Mouse (Mus musculus): ENCODE measurements around the gene Gfpt2. TPM values are rescaled to one million over a fixed set of nuclear protein-coding genes. Genes with fewer than 3 reads are reported as not detected.

Gfpt2 gene
- total RNA-seq, 1 experiment: 28.0 TPM

DNA sequence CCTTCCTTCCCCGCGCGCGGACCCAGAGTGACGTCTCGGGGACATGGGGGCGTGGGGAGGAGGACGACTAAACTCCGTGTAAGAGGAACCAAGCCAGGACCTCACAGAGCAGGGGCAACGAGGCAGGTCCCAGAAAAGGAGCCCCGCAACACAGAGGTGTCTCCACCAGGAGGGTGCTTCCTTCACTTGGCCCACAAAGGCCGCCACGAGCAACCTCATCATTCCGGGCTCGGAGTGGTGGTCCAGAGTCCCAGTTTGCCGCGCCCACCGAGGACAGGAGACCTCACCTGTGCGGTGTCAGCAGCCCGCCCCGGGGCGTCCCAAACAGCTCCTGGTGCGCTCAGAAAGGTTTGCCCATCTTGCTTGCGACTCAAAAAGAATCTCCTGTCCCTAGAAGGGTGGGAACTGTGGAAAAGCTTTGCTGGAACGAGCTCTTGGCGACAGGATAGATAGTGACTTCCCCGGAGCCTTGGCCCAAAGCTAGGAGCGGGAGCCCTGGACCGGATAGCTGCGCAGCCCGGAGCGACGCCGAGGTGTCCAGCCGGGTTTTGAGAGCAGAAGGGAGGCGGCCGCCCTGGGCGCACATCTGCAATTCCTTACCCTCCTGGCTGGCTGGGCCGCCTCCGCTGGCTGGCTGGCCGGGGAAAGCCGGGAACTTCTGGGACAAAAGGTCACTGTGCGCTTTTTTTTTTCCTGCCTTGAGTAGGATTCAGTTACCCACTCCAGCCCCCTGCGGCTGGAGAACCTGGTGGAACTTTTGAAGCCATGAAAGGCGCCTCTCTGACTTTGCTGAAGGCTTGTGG is 565 bp downstream of the Gfpt2 start:
- H3K36me3 ChIP-seq (ENCODE audit: control insufficient read depth, insufficient read depth, low read length, poor library complexity, severe bottlenecking): 0 out of 2 replicates have a peak, but pooled peaks cover 3% of the 10 kb centered on the region
- peak overlapping the region; percentile 84 for H3K4me3 ChIP-seq (ENCODE audit: insufficient read depth in 1 of 2, low read depth in 1 of 2, low read length in 2 of 2, poor library complexity in 1 of 2, severe bottlenecking in 1 of 2)
- DNase-seq (ENCODE audit: low read depth, low spot score): no peak
- H3K27ac ChIP-seq (ENCODE audit: insufficient read depth, low read depth, low read length, poor library complexity, severe bottlenecking): no peak overlapping the region
- TF ChIP-seq CHD2 (IDR thresholded peaks at IDR 0.05; ENCODE audit: low read depth, low read length): no peak
- no peak for TF ChIP-seq ZC3H11A (IDR thresholded peaks at IDR 0.05; ENCODE audit: borderline replicate concordance, low read depth, low read length)
- no peak for TF ChIP-seq HCFC1 (IDR thresholded peaks at IDR 0.05; ENCODE audit: borderline replicate concordance, insufficient read depth, low read length)
- TF ChIP-seq MAFK (IDR thresholded peaks at IDR 0.05; ENCODE audit: insufficient read depth, low read depth, low read length): no peak
- TF ChIP-seq ZNF384 (IDR thresholded peaks at IDR 0.05; ENCODE audit: low read depth, low read length): peak; percentile 81
- in situ Hi-C loops (cut with MboI; ENCODE audit: low sequenced_read_pairs in 2 of 2, unreplicated experiment in 2 of 2): no loop called here
- H3K4me1 ChIP-seq (ENCODE audit: control insufficient read depth in 2 of 2, insufficient read depth in 2 of 2, low read length in 2 of 2, poor library complexity in 1 of 2): peaks cover 0 to 13% of the 10 kb centered on the region in 2 experiments; a peak in 2 of 4 replicates
- peak overlapping the region; percentile 85 for H3K9ac ChIP-seq (ENCODE audit: insufficient read depth, low read depth, low read length, poor library complexity, severe bottlenecking)
- H3K9me3 ChIP-seq (ENCODE audit: control insufficient read depth, insufficient read depth, low read depth, low read length): no peaks in the 10 kb centered on the region

DNA sequence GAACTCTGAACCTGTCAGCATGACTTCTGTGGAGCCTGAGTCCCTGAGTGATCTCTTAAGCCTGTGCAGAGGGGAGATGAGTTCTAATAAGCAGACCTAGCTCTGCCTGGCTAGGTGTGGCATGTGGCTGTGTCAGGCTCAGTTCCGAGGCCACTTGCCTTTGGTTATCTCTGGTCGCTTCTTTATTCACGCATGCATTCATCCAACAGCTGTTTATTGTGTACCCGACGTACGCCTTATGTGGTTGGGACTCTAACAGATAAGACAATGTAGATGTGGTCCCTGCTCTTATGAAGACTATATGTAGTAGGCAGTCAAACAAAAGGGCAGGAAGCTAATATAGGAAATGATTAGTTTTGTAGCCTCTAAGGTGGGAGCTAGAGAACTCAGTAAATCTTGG is 5.0 kb downstream of the Gfpt2 start:
- Histone ChIP-seq H3K27ac (ENCODE audit: insufficient read depth, low read depth, low read length, poor library complexity, severe bottlenecking) (no peak overlapping the region), H3K9me3 (ENCODE audit: control insufficient read depth, insufficient read depth, low read depth, low read length) (no peaks in the 10 kb centered on the region), H3K4me1 (ENCODE audit: control insufficient read depth in 2 of 2, insufficient read depth in 2 of 2, low read length in 2 of 2, poor library complexity in 1 of 2) (peaks cover 0 to 10% of the 10 kb centered on the region in 2 experiments; a peak in 1 of 4 replicates), H3K36me3 (ENCODE audit: control insufficient read depth, insufficient read depth, low read length, poor library complexity, severe bottlenecking) (peaks cover 3% of the 10 kb centered on the region; the same call in 1 of the 2 replicates), H3K9ac (ENCODE audit: insufficient read depth, low read depth, low read length, poor library complexity, severe bottlenecking) (no peak overlapping the region), H3K4me3 (ENCODE audit: insufficient read depth in 1 of 2, low read depth in 1 of 2, low read length in 2 of 2, poor library complexity in 1 of 2, severe bottlenecking in 1 of 2) (no peak overlapping the region)
- in situ Hi-C loops (cut with MboI; ENCODE audit: low sequenced_read_pairs in 2 of 2, unreplicated experiment in 2 of 2): no loop called here
- DNase-seq (ENCODE audit: low read depth, low spot score): no peak
- TF ChIP-seq ZNF384 (IDR thresholded peaks at IDR 0.05; ENCODE audit: low read depth, low read length) (no peak), HCFC1 (IDR thresholded peaks at IDR 0.05; ENCODE audit: borderline replicate concordance, insufficient read depth, low read length) (no peak), MAFK (IDR thresholded peaks at IDR 0.05; ENCODE audit: insufficient read depth, low read depth, low read length) (no peak), ZC3H11A (IDR thresholded peaks at IDR 0.05; ENCODE audit: borderline replicate concordance, low read depth, low read length) (no peak)

DNA sequence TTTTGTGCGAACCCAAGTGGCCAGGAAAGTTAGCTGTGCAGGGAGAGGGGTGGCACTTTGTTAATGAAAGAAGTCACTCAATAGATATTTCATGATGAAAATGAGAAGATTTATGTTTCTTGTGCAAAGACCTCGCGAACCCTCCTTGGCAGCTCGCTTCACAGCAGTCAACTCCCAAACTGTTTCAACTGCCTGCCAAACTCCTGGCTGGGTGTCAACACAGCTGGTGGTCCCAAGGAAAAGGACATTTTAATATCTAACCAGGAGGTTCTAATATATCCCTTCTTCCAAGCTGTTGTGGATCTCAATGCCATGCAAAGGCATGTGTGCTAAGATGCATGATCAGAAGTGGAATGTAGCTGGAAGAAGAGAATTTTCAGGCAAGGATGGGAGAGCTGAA is 7.5 kb downstream of the Gfpt2 start:
- TF ChIP-seq MAFK (IDR thresholded peaks at IDR 0.05; ENCODE audit: insufficient read depth, low read depth, low read length) (no peak), ZNF384 (IDR thresholded peaks at IDR 0.05; ENCODE audit: low read depth, low read length) (no peak), CHD2 (IDR thresholded peaks at IDR 0.05; ENCODE audit: low read depth, low read length) (no peak), HCFC1 (IDR thresholded peaks at IDR 0.05; ENCODE audit: borderline replicate concordance, insufficient read depth, low read length) (no peak), ZC3H11A (IDR thresholded peaks at IDR 0.05; ENCODE audit: borderline replicate concordance, low read depth, low read length) (no peak)
- in situ Hi-C loops (cut with MboI; ENCODE audit: low sequenced_read_pairs in 2 of 2, unreplicated experiment in 2 of 2): no loop called here
- H3K9ac ChIP-seq (ENCODE audit: insufficient read depth, low read depth, low read length, poor library complexity, severe bottlenecking): no peak overlapping the region
- H3K27ac ChIP-seq (ENCODE audit: insufficient read depth, low read depth, low read length, poor library complexity, severe bottlenecking): no peak overlapping the region
- no peak for DNase-seq (ENCODE audit: low read depth, low spot score)
- peaks cover 3% of the 10 kb centered on the region; the same call in 1 of the 2 replicates for H3K36me3 ChIP-seq (ENCODE audit: control insufficient read depth, insufficient read depth, low read length, poor library complexity, severe bottlenecking)
- no peak overlapping the region for H3K4me3 ChIP-seq (ENCODE audit: insufficient read depth in 1 of 2, low read depth in 1 of 2, low read length in 2 of 2, poor library complexity in 1 of 2, severe bottlenecking in 1 of 2)
- H3K4me1 ChIP-seq (ENCODE audit: control insufficient read depth in 2 of 2, insufficient read depth in 2 of 2, low read length in 2 of 2, poor library complexity in 1 of 2): peaks cover 9 to 10% of the 10 kb centered on the region in 2 experiments; a peak in 3 of 4 replicates
- H3K9me3 ChIP-seq (ENCODE audit: control insufficient read depth, insufficient read depth, low read depth, low read length): no peaks in the 10 kb centered on the region

DNA sequence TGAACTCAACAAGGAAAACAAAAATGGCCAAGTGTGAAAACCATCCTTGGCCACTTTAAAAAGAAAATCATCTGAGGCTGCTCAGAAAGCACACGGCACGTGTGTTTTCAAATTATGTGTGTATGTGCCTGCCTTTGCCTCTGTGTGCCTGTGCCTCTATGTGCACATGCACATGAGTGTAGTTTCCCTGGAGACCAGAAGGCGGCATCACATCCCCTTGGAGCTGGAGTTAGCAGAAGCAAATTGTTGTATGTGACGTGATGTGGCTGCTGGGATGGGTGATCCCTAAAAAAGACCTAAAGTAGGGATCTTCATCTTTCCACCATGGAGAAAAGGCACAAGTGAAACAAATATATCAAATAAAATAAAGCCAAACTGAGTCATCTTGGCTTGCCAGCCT is 9.8 kb downstream of the Gfpt2 start:
- no peaks in the 10 kb centered on the region; the same call in 1 of the 2 replicates for H3K36me3 ChIP-seq (ENCODE audit: control insufficient read depth, insufficient read depth, low read length, poor library complexity, severe bottlenecking)
- peaks cover 12 to 21% of the 10 kb centered on the region in 2 experiments for H3K4me1 ChIP-seq (ENCODE audit: control insufficient read depth in 2 of 2, insufficient read depth in 2 of 2, low read length in 2 of 2, poor library complexity in 1 of 2)
- H3K27ac ChIP-seq (ENCODE audit: insufficient read depth, low read depth, low read length, poor library complexity, severe bottlenecking): no peak overlapping the region
- no peaks in the 10 kb centered on the region for H3K9me3 ChIP-seq (ENCODE audit: control insufficient read depth, insufficient read depth, low read depth, low read length)
- TF ChIP-seq ZC3H11A (IDR thresholded peaks at IDR 0.05; ENCODE audit: borderline replicate concordance, low read depth, low read length) (no peak), HCFC1 (IDR thresholded peaks at IDR 0.05; ENCODE audit: borderline replicate concordance, insufficient read depth, low read length) (no peak), ZNF384 (IDR thresholded peaks at IDR 0.05; ENCODE audit: low read depth, low read length) (no peak), CHD2 (IDR thresholded peaks at IDR 0.05; ENCODE audit: low read depth, low read length) (no peak), MAFK (IDR thresholded peaks at IDR 0.05; ENCODE audit: insufficient read depth, low read depth, low read length) (no peak)
- no peak for DNase-seq (ENCODE audit: low read depth, low spot score)
- no peak overlapping the region for H3K9ac ChIP-seq (ENCODE audit: insufficient read depth, low read depth, low read length, poor library complexity, severe bottlenecking)
- in situ Hi-C loops (cut with MboI; ENCODE audit: low sequenced_read_pairs in 2 of 2, unreplicated experiment in 2 of 2): no loop called here
- no peak overlapping the region for H3K4me3 ChIP-seq (ENCODE audit: insufficient read depth in 1 of 2, low read depth in 1 of 2, low read length in 2 of 2, poor library complexity in 1 of 2, severe bottlenecking in 1 of 2)
